Mouse (Mus musculus): Measurements from ENCODE around the gene Ubtd1. TPM values are rescaled to one million over a fixed set of nuclear protein-coding genes. Genes with fewer than 3 reads are reported as not detected.
A peak's percentile ranks its signal among the peaks of the same experiment; 100 is the strongest.

Gene Ubtd1
- polyA plus RNA-seq, 1 experiment from 2014 or later: 21.3 TPM

DNA sequence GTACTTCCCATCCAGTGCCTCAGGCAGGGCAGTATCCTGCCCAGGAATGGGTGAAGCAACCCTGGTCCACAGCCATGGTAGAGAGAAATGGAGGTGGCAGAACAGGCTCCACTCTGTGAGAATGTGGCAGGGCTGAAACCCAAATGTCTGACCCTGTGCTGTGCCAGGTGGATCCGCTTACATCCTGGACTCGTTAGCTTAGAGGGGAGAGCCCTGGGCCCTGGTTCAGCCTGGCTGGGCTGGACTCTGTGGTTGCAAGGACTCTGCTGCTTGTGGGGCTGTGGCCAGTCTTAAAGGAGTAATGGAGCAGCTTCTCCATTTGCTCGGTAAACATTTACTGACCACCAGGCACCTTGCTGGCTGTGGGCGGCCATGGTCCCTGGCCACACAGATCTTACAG is 5.6 kb downstream of the Ubtd1 start:
- TF ChIP-seq CTCF (IDR thresholded peaks at IDR 0.05; ENCODE audit: low read depth) (no peak), EP300 (optimal IDR thresholded peaks at IDR 0.05) (no peak)

DNA sequence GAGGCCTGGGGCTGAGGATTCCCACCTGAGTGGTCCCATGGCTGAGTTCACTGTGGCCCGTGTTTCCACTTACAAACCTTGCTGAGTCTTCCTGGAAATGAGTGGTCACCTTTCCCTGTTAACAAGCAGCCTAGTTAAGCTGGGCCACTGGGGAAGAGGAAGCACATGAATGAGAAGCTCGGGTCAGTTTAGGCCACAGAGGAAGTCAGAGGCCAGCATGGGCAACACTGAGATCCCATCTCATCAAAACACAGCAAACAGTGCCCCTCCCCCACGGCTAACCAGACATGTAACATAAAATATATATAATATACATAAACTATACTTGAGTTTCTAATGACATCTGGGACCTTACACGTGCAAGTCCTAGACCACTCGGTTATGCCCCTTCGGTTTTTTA is 8.2 kb downstream of the Ubtd1 start:
- Histone ChIP-seq H3K27me3 (ENCODE audit: control insufficient read depth, insufficient read depth, low read length) (no peaks in the 10 kb centered on the region), H3K9ac (ENCODE audit: low read length) (no peak overlapping the region), H3K4me2 (replicated peaks; ENCODE audit: low read depth) (no peak overlapping the region), H3K36me3 (ENCODE audit: control insufficient read depth, insufficient read depth, low read length) (no peaks in the 10 kb centered on the region), H3K27ac (replicated peaks) (no peak overlapping the region), H3K4me3 (ENCODE audit: low read depth, low read length) (no peak overlapping the region), H3K9me3 (ENCODE audit: control insufficient read depth, low read length) (no peaks in the 10 kb centered on the region), H3K4me1 (replicated peaks; ENCODE audit: control insufficient read depth, insufficient read depth) (peaks cover 4% of the 10 kb centered on the region; the same call in 1 of the 2 replicates)
- WGBS: 76% methylated on average over 6 of the region's 6 CpGs
- no peak for TF ChIP-seq EP300 (optimal IDR thresholded peaks at IDR 0.05)
- TF ChIP-seq CTCF (IDR thresholded peaks at IDR 0.05; ENCODE audit: low read depth): no peak
- DNase-seq (ENCODE audit: low spot score) (no peak), ATAC-seq (ENCODE audit: low FRiP score, low TSS enrichment) (no peak)

More for the DNA sequence above, 5.6 kb downstream of the Ubtd1 start:
- DNase-seq (ENCODE audit: low spot score): no peak
- ATAC-seq (ENCODE audit: low FRiP score, low TSS enrichment): no peak
- 79% methylated on average over 4 of the region's 4 CpGs for WGBS
- no peaks in the 10 kb centered on the region for H3K27me3 ChIP-seq (ENCODE audit: control insufficient read depth, insufficient read depth, low read length)
- H3K4me2 ChIP-seq (replicated peaks; ENCODE audit: low read depth): no peak overlapping the region
- no peaks in the 10 kb centered on the region for H3K9me3 ChIP-seq (ENCODE audit: control insufficient read depth, low read length)
- H3K4me3 ChIP-seq (ENCODE audit: low read depth, low read length): no peak overlapping the region
- H3K36me3 ChIP-seq (ENCODE audit: control insufficient read depth, insufficient read depth, low read length): no peaks in the 10 kb centered on the region
- H3K4me1 ChIP-seq (replicated peaks; ENCODE audit: control insufficient read depth, insufficient read depth): no peaks in the 10 kb centered on the region
- H3K27ac ChIP-seq (replicated peaks): no peak overlapping the region
- H3K9ac ChIP-seq (ENCODE audit: low read length): no peak overlapping the region

DNA sequence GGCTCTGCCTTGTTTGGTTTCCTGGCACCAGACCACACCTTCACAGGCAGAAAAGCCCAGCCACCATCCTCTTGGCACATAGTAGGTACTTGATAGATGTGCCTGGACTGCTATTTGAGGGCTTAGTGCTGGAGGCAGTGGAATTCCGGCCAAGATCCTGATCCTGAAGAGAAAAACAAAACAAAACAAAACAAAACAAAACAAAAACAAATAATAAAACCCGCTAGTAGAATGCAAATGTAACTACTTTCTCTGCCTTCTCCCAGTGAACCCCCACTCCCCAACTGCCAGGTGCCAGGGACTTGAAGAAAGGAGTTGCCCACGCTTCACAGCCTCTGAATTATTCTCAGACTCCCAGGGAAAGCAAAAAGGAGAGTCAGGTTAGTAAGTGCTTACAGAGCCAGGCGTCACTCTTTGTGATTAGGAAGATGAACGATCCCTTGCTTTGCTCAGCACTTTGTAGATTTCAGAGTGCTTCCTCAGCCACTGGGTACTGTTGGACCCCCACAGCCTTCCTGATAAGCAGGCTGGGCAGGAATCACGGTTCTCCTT is 10.4 kb downstream of the Ubtd1 start:
- DNase-seq (ENCODE audit: low spot score): no peak
- H3K4me1 ChIP-seq (replicated peaks; ENCODE audit: control insufficient read depth, insufficient read depth): peaks cover 4% of the 10 kb centered on the region; the same call in 1 of the 2 replicates
- H3K9me3 ChIP-seq (ENCODE audit: control insufficient read depth, low read length): no peaks in the 10 kb centered on the region
- no peak overlapping the region for H3K27ac ChIP-seq (replicated peaks)
- no peaks in the 10 kb centered on the region for H3K36me3 ChIP-seq (ENCODE audit: control insufficient read depth, insufficient read depth, low read length)
- no peaks in the 10 kb centered on the region for H3K27me3 ChIP-seq (ENCODE audit: control insufficient read depth, insufficient read depth, low read length)
- no peak overlapping the region for H3K4me3 ChIP-seq (ENCODE audit: low read depth, low read length)
- H3K4me2 ChIP-seq (replicated peaks; ENCODE audit: low read depth): no peak overlapping the region
- ATAC-seq (ENCODE audit: low FRiP score, low TSS enrichment): no peak
- H3K9ac ChIP-seq (ENCODE audit: low read length): no peak overlapping the region
- whole genome bisulfite sequencing: 53% methylated on average over 6 of the region's 6 CpGs
- no peak for TF ChIP-seq EP300 (optimal IDR thresholded peaks at IDR 0.05)
- no peak for TF ChIP-seq CTCF (IDR thresholded peaks at IDR 0.05; ENCODE audit: low read depth)

DNA sequence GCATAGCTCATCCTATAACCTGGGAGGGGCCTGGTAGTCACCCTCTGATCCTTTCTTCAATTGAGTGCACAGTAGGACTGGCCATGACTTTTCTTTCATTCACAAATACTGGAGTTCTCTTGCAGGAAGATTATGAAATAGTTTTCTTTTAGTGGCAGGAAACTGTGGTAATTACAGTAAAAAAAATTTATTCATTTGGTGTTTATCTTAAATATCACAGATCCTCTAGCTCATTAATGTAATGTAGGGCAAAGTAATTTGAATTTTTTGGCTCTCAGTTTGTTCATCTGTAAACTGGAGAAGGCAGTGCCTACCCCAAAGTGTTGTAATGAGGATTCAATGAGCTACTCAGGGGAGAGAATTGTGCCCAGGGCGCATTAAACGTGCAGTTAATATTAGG is 11.4 kb downstream of the Ubtd1 start:
- H3K9ac ChIP-seq (ENCODE audit: low read length): no peak overlapping the region
- H3K9me3 ChIP-seq (ENCODE audit: control insufficient read depth, low read length): no peaks in the 10 kb centered on the region
- DNase-seq (ENCODE audit: low spot score) (no peak), ATAC-seq (ENCODE audit: low FRiP score, low TSS enrichment) (no peak)
- no peaks in the 10 kb centered on the region for H3K27me3 ChIP-seq (ENCODE audit: control insufficient read depth, insufficient read depth, low read length)
- WGBS: 41% methylated on average over 2 of the region's 2 CpGs
- no peak overlapping the region for H3K4me2 ChIP-seq (replicated peaks; ENCODE audit: low read depth)
- H3K27ac ChIP-seq (replicated peaks): no peak overlapping the region
- H3K4me3 ChIP-seq (ENCODE audit: low read depth, low read length): no peak overlapping the region
- H3K36me3 ChIP-seq (ENCODE audit: control insufficient read depth, insufficient read depth, low read length): no peaks in the 10 kb centered on the region
- peaks cover 4% of the 10 kb centered on the region; the same call in 1 of the 2 replicates for H3K4me1 ChIP-seq (replicated peaks; ENCODE audit: control insufficient read depth, insufficient read depth)
- TF ChIP-seq EP300 (optimal IDR thresholded peaks at IDR 0.05): no peak
- TF ChIP-seq CTCF (IDR thresholded peaks at IDR 0.05; ENCODE audit: low read depth): no peak

DNA sequence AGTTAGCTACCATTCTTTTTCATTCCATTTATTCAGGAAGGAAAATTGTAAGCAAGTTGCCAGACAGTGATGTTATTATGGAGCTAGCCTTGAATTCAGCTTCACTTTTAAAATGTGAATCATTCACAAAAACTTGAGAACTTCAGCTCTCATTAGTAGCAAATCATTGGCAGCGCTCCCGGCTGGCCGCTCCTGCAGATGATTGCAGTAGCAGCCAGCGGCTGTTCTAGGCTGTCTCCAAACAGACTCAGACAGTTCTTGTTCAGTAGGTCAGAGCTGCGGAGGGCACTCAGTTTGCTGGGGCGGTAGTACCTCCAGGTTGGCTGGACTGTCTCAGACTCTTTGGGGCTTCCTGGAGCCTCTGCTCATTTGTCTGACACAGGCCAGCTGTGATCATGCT is 11.9 kb downstream of the Ubtd1 start:
- Histone ChIP-seq H3K4me3 (ENCODE audit: low read depth, low read length) (no peak overlapping the region), H3K36me3 (ENCODE audit: control insufficient read depth, insufficient read depth, low read length) (no peaks in the 10 kb centered on the region), H3K9ac (ENCODE audit: low read length) (no peak overlapping the region), H3K9me3 (ENCODE audit: control insufficient read depth, low read length) (no peaks in the 10 kb centered on the region), H3K4me1 (replicated peaks; ENCODE audit: control insufficient read depth, insufficient read depth) (peaks cover 4% of the 10 kb centered on the region; the same call in 1 of the 2 replicates), H3K4me2 (replicated peaks; ENCODE audit: low read depth) (no peak overlapping the region; the same call in 1 of the 2 replicates), H3K27ac (replicated peaks) (no peak overlapping the region), H3K27me3 (ENCODE audit: control insufficient read depth, insufficient read depth, low read length) (no peaks in the 10 kb centered on the region)
- DNase-seq (ENCODE audit: low spot score): peak; percentile 54
- TF ChIP-seq CTCF (IDR thresholded peaks at IDR 0.05; ENCODE audit: low read depth) (no peak), EP300 (optimal IDR thresholded peaks at IDR 0.05) (no peak)
- WGBS: 28% methylated on average over 6 of the region's 6 CpGs
- ATAC-seq (ENCODE audit: low FRiP score, low TSS enrichment): 0 out of 2 replicates have a peak, but pooled peaks have one; percentile 30

DNA sequence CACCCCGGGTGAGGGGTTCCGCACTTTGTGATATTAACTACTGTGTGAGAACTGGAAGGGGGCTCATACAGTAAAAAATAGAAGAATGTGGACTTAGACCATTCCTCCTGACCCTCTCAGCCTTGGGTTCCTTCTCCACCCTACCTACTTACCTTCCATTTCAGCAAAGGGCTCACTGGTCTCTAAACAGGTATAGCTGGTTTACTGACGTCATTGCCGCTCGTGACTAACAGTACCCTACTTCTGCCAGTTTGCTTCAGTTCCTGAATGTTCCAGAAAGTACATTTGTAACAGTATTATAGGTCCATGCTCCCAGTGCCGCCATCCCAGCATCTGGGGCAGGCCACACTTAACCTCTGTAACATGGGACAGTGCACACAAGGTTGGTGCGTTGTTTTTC is 12.5 kb downstream of the Ubtd1 start:
- 80% methylated on average over 7 of the region's 7 CpGs for WGBS
- H3K27ac ChIP-seq (replicated peaks): no peak overlapping the region
- ATAC-seq (ENCODE audit: low FRiP score, low TSS enrichment): peak; percentile 66

More for the DNA sequence above, 12.5 kb downstream of the Ubtd1 start:
- TF ChIP-seq CTCF (IDR thresholded peaks at IDR 0.05; ENCODE audit: low read depth) (no peak), EP300 (optimal IDR thresholded peaks at IDR 0.05) (no peak)
- no peaks in the 10 kb centered on the region for H3K36me3 ChIP-seq (ENCODE audit: control insufficient read depth, insufficient read depth, low read length)
- H3K4me1 ChIP-seq (replicated peaks; ENCODE audit: control insufficient read depth, insufficient read depth): peaks cover 5% of the 10 kb centered on the region
- no peak overlapping the region for H3K4me3 ChIP-seq (ENCODE audit: low read depth, low read length)
- H3K9ac ChIP-seq (ENCODE audit: low read length): no peak overlapping the region
- no peak for DNase-seq (ENCODE audit: low spot score)
- H3K4me2 ChIP-seq (replicated peaks; ENCODE audit: low read depth): no peak overlapping the region
- H3K9me3 ChIP-seq (ENCODE audit: control insufficient read depth, low read length): no peaks in the 10 kb centered on the region
- H3K27me3 ChIP-seq (ENCODE audit: control insufficient read depth, insufficient read depth, low read length): no peaks in the 10 kb centered on the region
